Mouse (Mus musculus): ENCODE measurements at regions not wholly inside any gene's neighbourhood (a gene's known extent, or its start where the extent isn't known, plus 50 kb on each side); places are given as distances from the start of the nearest gene placed in this dataset.
"Not testable (repeated sequence)": the region's sequence is repeated elsewhere in the genome, so short reads cannot be mapped to it uniquely, and the experiment has no call there.

DNA sequence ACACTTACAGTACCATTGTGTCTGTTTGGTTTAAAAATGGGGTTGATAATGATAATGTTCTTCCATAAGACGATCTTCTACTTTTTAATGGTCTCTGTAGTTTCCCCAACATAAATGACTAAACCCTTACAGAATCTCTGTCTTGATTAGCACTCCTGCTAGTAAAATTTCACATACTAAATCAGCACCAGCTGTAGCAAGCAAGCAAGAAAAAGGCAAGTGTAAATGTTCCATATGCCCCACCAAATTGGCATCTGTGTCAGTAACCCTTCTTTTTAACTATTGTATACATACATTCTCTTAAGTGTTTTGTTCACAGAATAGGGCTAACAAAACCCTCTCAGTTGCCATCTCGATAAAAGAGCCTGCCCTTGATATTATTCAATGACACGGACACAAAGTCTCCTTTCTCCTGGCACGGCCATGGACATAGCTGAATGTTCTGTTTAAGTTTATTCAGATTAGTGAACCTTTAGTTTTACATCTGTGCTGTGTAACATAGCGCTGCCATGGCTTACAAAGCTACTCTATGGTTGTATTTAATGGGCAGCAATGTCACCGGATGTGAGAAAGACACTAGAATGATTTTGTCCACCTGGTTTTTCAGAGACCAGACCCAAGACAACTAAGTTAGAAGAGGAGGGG, 414.3 kb downstream of the Gtdc1 start:
- peak in 1 of 2 experiments; percentile 20 for DNase-seq (ENCODE audit: extremely low spot score in 1 of 2, low spot score in 1 of 2)

DNA sequence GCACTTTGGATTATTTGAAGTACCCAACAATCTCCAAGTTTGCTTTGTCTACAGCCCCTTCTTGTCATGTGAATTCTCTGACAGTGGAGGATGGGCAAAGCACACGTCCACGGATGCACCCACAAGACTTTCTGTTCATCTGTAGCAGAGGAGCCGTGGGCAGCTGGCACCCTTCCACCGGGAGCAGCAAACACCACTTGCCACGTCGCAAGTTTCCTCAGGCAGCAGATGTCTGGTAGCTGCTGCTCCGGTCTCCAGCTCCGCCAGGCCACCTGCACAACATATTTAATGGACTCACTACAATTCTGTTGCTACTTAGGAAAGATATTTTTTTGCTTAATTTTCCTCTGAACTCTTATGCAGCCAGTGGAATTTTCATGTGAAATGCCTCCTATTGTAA, 415.1 kb downstream of the Gtdc1 start:
- DNase-seq (ENCODE audit: extremely low spot score in 1 of 2, low spot score in 1 of 2) = peak; percentile 29 to 77

DNA sequence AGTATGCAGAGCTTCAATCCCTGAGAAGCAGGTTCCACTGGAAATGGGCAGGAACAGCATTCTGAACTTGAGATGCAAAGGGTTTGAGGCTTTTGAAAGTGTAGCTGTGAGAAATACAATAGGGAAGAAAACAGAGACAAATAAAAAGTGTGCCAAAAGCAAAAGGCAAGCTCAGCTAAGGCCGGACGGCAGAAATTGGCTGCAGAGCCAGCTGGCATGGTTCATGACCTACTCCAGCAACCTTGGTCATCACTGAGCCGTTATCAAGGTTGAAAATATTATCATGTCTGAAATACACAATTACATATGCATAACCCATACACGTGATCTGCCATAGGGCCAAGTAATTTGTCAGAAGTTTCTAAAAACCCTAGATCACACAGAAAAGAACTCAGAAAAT, 418.4 kb downstream of the Gtdc1 start:
- DNase-seq (ENCODE audit: extremely low spot score in 1 of 2, low spot score in 1 of 2) = no peak

DNA sequence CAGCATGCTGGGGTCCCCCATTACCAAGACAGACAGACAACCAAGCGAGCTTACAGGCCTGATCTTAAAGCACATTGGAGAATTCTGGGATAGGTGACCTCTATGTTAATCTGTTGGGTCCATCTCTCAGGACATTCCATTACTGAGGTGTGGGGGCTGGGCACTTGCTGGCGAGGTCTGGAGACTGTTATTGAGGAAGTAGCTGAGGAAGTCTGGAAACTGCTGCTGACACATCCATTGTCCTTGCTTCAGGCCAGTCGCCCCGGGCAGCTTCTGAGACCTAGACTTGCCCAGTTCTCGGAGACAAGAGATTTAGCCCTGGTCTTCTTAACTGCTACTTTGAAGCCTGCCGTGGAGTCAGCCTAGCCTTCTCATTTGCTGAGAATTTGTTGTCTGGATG, 423.2 kb downstream of the Gtdc1 start:
- DNase-seq (ENCODE audit: extremely low spot score in 1 of 2, low spot score in 1 of 2) = no peak

DNA sequence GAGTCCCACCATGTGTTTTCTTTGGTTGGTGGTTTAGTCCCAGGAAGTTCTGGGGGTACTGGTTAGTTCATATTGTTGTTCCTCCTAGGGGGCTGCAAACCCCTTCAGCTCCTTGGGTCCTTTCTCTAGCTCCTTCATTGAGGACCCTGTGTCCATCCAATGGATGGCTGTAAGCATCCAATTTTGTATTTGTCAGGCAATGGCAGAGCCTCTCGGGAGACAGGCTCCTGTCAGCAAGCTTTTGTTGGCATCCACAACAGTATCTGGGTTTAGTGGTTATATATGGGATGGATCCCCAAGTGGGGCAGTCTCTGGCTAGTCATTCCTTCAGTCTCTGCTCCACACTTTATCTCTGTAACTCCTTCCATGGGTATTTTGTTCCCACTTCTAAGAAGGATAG, 436.7 kb downstream of the Gtdc1 start:
- not testable (repeated sequence) for DNase-seq (ENCODE audit: extremely low spot score in 1 of 2, low spot score in 1 of 2)

DNA sequence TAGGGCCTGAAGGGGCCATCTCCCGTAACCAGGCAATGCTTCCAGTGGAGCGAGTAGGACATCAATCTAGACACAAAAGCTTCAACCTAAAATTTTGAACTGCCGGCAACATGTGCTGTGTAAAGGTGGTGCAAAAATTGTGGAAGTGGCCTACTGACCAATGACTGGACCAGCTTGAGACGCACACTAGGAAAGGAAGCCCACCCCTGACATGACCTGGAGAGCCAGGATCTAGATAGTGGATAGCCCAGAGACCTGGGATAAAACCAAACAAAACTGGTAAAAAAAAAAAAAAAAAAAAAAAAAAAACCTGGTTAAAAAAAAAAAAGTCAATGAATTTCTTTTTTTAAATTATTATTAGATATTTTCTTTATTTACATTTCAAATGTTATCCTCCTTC, 437.2 kb downstream of the Gtdc1 start:
- DNase-seq (ENCODE audit: extremely low spot score in 1 of 2, low spot score in 1 of 2) = no peak

DNA sequence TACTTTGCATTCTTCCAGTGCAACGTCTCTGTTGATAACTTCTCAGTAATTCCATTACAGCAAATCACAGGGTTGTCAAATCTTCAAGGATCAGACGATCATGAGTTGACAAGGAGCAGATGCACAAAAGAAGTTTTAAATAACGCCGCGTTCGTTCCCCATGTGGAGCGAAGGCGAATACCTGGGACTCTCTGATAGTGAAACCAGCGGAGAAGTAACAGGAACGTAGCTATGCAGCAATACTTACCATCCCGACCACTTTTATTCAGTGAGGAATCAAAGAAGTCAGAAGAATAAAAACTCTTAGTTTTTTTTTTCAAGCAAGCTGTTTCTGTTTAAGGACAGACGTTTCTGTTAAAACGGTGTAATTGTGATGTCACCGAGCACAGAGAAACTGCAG, 441.6 kb downstream of the Gtdc1 start:
- DNase-seq (ENCODE audit: extremely low spot score in 1 of 2, low spot score in 1 of 2) = no peak

DNA sequence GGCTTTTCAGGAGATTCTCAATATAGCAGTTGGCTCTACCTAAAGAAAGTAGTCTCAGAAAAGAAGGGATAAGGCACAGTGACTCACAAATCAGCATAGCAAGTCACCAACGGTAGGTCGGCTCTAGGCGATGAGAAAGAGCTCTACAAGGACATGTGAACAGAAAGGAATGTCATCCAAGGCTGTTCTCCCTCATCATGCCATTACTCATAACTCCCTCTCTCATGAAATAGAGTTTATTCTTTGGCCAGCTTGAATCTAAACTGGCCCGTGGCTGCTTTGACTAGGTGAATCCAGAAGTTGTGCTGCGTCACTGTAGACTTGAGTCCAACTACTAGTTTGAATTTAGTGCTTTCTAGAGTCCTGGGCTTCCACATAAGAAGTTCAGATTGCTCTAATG, 447.7 kb downstream of the Gtdc1 start:
- no peak for DNase-seq (ENCODE audit: extremely low spot score in 1 of 2, low spot score in 1 of 2)

DNA sequence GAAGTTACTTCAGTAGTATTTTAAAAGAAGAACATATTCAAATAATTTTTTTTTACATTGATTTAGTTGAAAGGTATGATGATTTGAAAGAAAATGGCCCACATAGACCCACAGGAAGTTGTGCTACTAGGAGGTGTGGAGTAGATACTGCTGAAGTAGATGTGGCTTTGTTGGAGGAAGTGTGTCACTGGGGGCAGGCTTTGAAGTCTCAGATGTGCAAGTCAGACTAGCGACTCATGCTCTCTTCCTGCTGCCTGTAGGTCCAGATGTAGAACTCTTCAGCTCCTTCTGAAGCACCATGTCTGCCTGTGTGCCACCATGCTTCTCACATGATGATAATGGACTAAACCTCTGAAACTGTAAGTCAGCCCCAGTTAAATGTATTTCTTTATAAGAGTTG, 452.0 kb downstream of the Gtdc1 start:
- no peak for DNase-seq (ENCODE audit: extremely low spot score in 1 of 2, low spot score in 1 of 2)

DNA sequence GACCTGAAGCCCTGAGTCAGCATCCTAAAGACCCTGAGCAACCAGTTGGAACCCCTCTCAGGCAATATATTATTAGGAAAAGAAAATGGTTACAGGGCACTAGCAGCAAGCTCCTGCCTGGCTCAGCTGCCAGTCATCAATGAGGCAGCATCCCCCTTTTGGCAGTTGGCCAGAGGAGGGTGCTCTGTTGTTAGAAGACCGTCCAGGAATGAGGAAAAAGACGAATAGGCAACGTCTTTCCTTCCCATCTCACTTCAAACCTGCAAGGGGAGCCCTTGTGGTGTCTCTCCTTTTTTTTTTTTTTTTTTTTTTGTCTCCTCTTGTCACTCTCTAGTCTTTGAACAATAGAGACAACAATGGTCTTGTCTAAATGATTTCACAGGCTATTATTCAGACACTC, 452.8 kb downstream of the Gtdc1 start:
- DNase-seq (ENCODE audit: extremely low spot score in 1 of 2, low spot score in 1 of 2) = no peak

DNA sequence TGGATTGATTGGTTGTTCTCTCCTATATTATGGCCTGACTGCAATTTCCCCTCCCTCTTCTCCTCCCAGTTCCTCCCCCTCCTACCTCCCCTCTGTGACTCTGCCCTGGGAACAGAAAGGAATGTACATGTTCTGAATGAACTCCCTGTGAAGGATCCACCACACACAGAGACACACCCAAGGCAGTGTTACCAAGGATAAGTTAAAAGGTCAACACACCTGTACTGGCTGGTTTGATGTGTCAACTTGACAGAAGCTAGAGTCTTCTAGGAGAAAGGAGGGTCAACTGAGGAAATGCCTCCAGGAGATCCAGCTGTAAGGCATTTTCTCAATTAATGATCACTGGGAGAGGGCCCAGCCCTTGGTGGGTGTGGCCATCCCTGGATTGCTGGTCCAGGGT, 456.1 kb downstream of the Gtdc1 start:
- no peak for DNase-seq (ENCODE audit: extremely low spot score in 1 of 2, low spot score in 1 of 2)

DNA sequence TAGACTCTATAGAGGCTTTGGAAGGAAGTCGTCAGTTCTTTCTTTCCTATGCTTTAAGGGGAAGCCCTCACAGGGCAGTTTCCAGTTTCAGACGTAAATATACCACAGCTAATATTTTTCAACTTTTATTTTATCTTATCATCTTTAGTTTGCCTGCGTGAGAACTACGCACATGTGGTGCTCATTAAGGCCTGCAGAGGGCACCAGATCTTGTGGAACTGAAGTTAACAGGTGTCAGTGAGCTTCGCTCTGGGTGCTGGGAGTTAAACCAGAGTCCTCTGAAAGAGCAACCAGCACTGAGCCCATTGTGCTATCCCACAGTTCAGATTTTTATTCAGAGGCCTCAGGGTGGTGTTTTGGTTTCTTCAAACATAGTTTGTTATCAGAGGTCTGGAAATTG, 456.5 kb downstream of the Gtdc1 start:
- no peak for DNase-seq (ENCODE audit: extremely low spot score in 1 of 2, low spot score in 1 of 2)

DNA sequence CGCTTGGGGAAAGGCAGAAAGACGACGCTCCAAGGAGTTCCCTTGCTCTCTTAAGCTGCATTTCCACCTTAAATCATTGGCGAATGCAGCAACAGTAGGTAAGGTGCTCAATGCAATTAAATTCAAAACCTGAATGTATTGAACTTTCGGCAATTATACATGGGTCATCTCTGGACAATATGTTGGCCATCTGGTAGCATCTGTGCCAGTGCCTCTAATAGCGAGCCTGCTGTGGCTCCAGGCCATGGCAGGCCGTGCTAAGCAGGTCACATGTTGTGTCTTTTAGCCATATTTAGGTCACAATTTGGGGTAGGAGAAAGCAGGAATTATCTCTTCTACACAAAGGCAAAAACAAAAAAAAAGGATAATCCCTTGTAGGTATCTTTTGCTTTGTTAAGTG, 462.8 kb downstream of the Gtdc1 start:
- no peak for DNase-seq (ENCODE audit: extremely low spot score in 1 of 2, low spot score in 1 of 2)

DNA sequence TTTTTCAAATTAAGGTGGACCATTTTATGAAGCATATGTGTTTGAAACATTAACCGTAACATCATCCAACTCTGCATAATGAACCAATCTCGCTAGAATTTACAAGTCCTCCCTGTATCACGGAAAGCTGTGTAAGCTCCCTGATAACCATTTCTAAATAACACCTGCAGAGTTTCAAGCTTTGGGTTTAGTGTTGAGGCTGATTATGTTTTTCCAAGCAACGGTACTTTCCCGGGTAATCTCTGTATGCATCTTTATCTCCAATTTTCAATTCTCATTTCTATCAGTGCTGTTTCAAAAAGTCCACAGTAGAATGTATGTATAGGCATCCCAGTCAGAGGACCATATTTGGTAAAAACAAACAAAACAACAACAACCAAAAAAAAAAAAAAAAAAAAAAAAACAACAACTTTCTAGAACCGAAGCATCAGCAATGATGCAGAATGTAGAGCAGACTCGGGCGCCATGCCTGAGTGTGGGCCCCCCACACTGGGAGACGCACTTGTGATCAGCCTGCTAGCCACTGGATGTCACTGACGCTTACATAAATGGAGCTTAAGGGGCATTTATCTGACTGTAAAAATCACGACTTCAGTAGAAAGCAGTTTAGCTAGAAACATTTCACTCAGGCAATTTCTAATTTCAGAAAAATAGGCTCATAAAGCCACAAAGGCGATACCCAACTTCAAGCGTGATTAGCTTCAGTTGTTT, 464.7 kb downstream of the Gtdc1 start:
- DNase-seq (ENCODE audit: extremely low spot score in 1 of 2, low spot score in 1 of 2) = no peak

DNA sequence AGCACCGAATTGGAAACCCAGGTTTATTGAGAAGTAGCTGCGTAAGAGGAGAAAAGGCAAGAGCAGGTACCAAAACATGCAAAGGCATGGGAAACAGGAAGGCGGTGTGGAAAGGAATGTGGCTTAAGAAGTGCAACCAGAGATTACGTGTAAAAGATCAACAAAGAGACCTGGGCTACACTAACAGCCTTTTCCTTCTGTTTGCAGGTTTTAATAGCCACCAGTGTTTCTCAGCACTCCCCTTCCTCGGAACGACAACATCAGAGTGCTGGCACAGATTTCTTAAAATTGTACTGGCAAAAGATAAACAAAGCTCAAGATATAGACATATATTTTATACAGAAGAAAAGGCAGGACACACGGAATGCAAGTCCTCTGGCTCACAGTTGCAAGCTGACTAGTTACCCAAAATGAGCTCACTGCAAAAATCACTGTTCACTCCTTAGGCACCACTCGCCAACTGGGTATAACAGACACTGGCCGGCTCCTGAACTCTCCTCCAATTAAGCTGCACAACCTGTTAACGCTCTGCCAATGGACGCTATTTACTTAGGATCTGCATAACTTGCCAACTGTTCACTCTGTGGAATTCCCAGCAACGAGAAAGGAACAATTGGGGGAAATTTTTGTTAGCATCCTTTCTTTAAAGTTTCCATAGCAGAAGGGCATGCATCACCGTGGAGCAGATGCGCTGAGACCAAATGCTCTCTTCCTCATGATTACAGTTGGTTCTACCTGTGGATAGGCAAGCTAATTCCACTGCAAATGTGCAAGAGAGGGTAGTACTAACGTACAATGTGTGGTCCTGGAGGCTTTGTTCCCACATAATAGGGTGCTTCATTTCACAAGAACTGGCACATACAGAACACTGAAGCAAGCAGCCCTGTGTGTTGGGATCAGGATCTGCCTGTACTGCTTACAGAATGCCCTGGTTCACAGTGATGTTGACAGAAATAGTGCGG, 465.9 kb downstream of the Gtdc1 start:
- no peak for DNase-seq (ENCODE audit: extremely low spot score in 1 of 2, low spot score in 1 of 2)

DNA sequence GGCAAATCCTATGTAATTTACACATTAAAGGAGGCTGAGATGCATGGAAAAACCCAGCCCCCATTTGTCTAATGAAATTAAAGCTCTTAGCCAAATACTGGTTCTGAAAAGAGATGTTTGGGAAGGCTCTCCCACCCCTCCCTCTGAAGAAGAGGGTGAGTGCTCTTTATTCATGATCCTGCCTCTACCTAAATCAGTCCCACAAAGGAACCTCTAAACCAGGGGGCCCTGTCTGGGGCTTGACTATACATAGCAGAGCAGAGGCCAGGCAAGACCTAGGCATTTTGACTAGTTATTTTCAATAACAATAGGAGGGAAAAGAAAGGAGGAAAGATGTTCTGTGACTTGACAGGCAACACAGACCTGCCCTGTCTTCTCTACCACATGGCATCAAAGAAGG, 478.0 kb downstream of the Gtdc1 start:
- no peak for DNase-seq (ENCODE audit: extremely low spot score in 1 of 2, low spot score in 1 of 2)

Data from frontal cortex, adult 2 months (tissue).